Mouse (Mus musculus): ENCODE measurements around the gene Acot10. TPM values are rescaled to one million over a fixed set of nuclear protein-coding genes. Genes with fewer than 3 reads are reported as not detected.
"Not testable (repeated sequence)": the region's sequence is repeated elsewhere in the genome, so short reads cannot be mapped to it uniquely, and the experiment has no call there.

Gene Acot10
- total RNA-seq (2014; rRNA removed) (not detected in 2 replicates), polyA plus RNA-seq (2015; fragmentation: Nextera tagmentation; extraction: Ambion mirVana) (0.21 and 0.23 TPM in 2 replicates)

DNA sequence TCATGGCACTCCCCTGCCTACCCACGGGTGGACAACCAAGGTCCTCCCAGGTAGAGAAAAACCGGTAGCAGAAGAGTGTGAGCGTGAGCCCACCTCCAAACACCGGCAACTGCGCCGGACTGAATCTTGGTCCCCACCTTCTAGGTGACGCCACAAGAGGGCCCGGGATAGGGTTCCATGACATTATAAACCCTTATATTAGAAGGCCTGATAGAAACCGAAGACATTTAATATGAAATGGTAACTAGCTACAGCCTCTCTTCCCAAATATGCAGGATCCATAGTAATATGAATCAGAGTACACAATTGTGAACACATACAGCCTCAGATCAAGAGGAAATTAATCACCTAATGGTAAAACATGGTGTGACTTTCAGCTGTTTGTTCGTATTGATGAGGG is at the start of gene Acot10:
TSS of gene Acot10 (minus strand) at position 101 of the 400 bp plus-strand sequence.
- Histone ChIP-seq H3K4me1 (ENCODE audit: insufficient read depth, low read length) (no peaks in the 10 kb centered on the region), H3K9me3 (ENCODE audit: low read length) (no peaks in the 10 kb centered on the region), H3K27ac (no peak within 1 kb of the TSS), H3K4me2 (ENCODE audit: low read depth, low read length) (no peak within 1 kb of the TSS), H3K27me3 (ENCODE audit: insufficient read depth, low read length) (no peaks in the 10 kb centered on the region), H3K36me3 (ENCODE audit: insufficient read depth, low read length) (no peaks in the 10 kb centered on the region), H3K9ac (replicated peaks; ENCODE audit: low read length) (no peak within 1 kb of the TSS), H3K4me3 (ENCODE audit: low read length) (no peak within 1 kb of the TSS)
- DNase-seq (ENCODE audit: low spot score) (no peak), ATAC-seq (no peak)
- no peak for TF ChIP-seq CTCF (IDR thresholded peaks at IDR 0.05; ENCODE audit: low read depth)
- 91% methylated on average over 10 of the region's 10 CpGs for WGBS

DNA sequence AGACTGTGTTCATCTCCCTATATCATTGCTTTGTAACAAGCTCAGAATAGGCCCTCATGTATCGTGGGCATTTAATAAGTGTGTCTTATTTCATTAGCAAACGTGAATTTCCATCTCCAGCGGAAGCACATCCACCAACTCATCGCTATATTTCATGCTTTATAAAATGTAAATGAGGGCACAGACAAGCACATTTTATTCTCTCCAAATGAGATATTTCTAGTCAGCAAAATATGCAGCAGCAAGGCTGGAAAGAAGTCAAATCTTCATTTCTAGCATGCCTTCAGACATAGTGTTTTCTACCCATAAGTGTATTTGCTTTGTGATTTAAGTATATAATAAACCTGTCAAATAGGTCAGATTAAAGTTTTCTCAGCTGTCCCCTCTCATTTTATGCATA is 45.3 kb upstream of the Acot10 start:
- no peak overlapping the region for H3K4me3 ChIP-seq (ENCODE audit: low read length)
- H3K9ac ChIP-seq (replicated peaks; ENCODE audit: low read length) = no peak overlapping the region
- no peak overlapping the region for H3K4me2 ChIP-seq (ENCODE audit: low read depth, low read length)
- no peaks in the 10 kb centered on the region for H3K9me3 ChIP-seq (ENCODE audit: low read length)
- H3K36me3 ChIP-seq (ENCODE audit: insufficient read depth, low read length) = no peaks in the 10 kb centered on the region
- H3K27me3 ChIP-seq (ENCODE audit: insufficient read depth, low read length) = no peaks in the 10 kb centered on the region
- DNase-seq (ENCODE audit: low spot score) (no peak), ATAC-seq (no peak)
- no peak for TF ChIP-seq CTCF (IDR thresholded peaks at IDR 0.05; ENCODE audit: low read depth)
- 76% methylated on average over 4 of the region's 4 CpGs for WGBS
- H3K27ac ChIP-seq = no peak overlapping the region
- H3K4me1 ChIP-seq (ENCODE audit: insufficient read depth, low read length) = no peaks in the 10 kb centered on the region

DNA sequence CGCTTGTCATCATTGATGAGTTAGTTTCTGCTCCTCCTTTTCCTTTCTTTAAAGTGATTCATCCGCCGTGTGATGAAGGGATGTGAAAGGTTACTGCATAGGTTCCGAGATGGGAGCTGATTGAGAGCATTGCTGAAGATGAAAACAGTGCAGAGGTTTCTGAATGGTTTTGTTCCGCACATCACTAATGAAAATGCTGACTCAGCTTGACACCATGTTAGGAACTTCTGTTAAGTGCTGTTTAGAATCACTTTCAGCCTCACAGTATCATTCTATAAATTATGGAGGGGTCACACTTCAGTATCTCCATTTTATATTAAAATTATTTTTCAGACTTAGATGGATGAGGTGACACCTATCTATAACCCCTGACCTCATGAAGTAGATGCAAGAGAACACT is 29.7 kb upstream of the Acot10 start:
- H3K4me1 ChIP-seq (ENCODE audit: insufficient read depth, low read length) = no peaks in the 10 kb centered on the region
- TF ChIP-seq CTCF (IDR thresholded peaks at IDR 0.05; ENCODE audit: low read depth) = no peak
- no peak overlapping the region for H3K4me2 ChIP-seq (ENCODE audit: low read depth, low read length)
- H3K9ac ChIP-seq (replicated peaks; ENCODE audit: low read length) = no peak overlapping the region
- no peak overlapping the region for H3K27ac ChIP-seq
- H3K9me3 ChIP-seq (ENCODE audit: low read length) = no peaks in the 10 kb centered on the region
- ATAC-seq (no peak), DNase-seq (ENCODE audit: low spot score) (no peak)
- WGBS = 75% methylated on average over 5 of the region's 5 CpGs
- no peaks in the 10 kb centered on the region for H3K36me3 ChIP-seq (ENCODE audit: insufficient read depth, low read length)
- H3K27me3 ChIP-seq (ENCODE audit: insufficient read depth, low read length) = no peaks in the 10 kb centered on the region
- H3K4me3 ChIP-seq (ENCODE audit: low read length) = no peak overlapping the region

DNA sequence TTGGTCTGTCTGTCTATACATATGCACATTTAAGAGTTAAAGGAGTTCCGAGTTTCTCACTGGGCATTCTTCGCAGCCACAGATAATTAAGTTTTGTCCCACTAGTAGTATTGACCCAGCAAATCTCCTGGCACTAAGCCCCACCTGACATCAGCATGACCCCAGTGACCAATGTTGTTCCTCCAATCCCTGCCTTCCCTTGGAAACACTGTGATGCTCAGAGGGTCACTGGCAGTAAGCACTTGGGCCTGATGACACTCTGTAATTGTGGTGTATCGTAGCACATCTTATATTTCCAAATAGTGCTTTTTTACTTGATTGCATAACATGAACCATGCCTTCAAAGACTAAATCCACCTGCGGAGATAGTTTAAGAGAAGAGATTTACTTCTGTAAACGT is 17.6 kb upstream of the Acot10 start:
- Histone ChIP-seq H3K4me1 (ENCODE audit: insufficient read depth, low read length) (no peaks in the 10 kb centered on the region), H3K4me3 (ENCODE audit: low read length) (no peak overlapping the region), H3K27me3 (ENCODE audit: insufficient read depth, low read length) (no peaks in the 10 kb centered on the region), H3K9ac (replicated peaks; ENCODE audit: low read length) (no peak overlapping the region), H3K27ac (no peak overlapping the region), H3K4me2 (ENCODE audit: low read depth, low read length) (no peak overlapping the region), H3K36me3 (ENCODE audit: insufficient read depth, low read length) (no peaks in the 10 kb centered on the region), H3K9me3 (ENCODE audit: low read length) (no peaks in the 10 kb centered on the region)
- 75% methylated on average over 5 of the region's 5 CpGs for WGBS
- DNase-seq (ENCODE audit: low spot score) = no peak
- no peak for ATAC-seq
- TF ChIP-seq CTCF (IDR thresholded peaks at IDR 0.05; ENCODE audit: low read depth) = no peak

DNA sequence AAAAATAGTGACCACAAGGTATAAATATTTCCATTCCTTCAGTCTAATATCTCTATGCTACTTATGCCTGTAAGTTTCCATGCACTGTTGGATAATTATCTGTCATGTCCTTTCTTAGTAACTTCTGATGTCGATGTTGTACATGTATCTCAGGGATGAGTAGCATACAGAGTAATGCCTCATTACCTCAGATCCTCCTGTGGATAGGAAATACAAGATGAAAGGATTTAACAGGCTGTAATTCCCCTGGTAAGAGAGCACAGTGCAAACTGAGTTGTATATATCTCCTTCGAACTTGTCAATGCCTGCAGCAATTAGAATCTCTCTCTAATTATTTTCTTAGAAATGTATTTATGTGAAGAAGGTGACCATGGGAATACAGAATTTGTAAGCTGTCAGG is 16.2 kb upstream of the Acot10 start:
- no peaks in the 10 kb centered on the region for H3K4me1 ChIP-seq (ENCODE audit: insufficient read depth, low read length)
- no peak overlapping the region for H3K9ac ChIP-seq (replicated peaks; ENCODE audit: low read length)
- no peak overlapping the region for H3K4me3 ChIP-seq (ENCODE audit: low read length)
- no peak overlapping the region for H3K4me2 ChIP-seq (ENCODE audit: low read depth, low read length)
- H3K27me3 ChIP-seq (ENCODE audit: insufficient read depth, low read length) = no peaks in the 10 kb centered on the region
- WGBS = 63% methylated on average over 2 of the region's 2 CpGs
- H3K27ac ChIP-seq = no peak overlapping the region
- H3K36me3 ChIP-seq (ENCODE audit: insufficient read depth, low read length) = no peaks in the 10 kb centered on the region
- ATAC-seq (no peak), DNase-seq (ENCODE audit: low spot score) (no peak)
- H3K9me3 ChIP-seq (ENCODE audit: low read length) = no peaks in the 10 kb centered on the region
- no peak for TF ChIP-seq CTCF (IDR thresholded peaks at IDR 0.05; ENCODE audit: low read depth)

DNA sequence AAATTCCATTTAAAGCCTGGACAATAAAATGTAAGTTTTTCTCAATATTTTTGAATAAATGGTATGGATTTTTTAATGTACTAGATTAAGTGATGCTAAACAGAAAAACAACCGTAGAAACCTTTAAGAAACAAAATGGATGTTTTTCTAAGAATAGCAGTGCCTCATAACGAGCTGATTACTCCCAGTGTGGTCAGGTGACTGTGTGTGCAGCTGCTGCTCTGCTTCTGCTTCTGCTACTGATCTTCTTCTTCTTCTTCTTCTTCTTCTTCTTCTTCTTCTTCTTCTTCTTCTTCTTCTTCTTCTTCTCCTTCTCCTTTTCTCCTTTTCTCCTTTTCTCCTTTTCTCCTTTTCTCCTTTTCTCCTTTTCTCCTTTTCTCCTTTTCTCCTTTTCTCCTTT is 3.0 kb upstream of the Acot10 start:
- not testable (repeated sequence) for H3K27me3 ChIP-seq (ENCODE audit: insufficient read depth, low read length); H3K27ac ChIP-seq; ATAC-seq; H3K9me3 ChIP-seq (ENCODE audit: low read length); H3K9ac ChIP-seq (replicated peaks; ENCODE audit: low read length); H3K4me1 ChIP-seq (ENCODE audit: insufficient read depth, low read length); DNase-seq (ENCODE audit: low spot score); H3K4me2 ChIP-seq (ENCODE audit: low read depth, low read length); H3K36me3 ChIP-seq (ENCODE audit: insufficient read depth, low read length); H3K4me3 ChIP-seq (ENCODE audit: low read length)
- 64% methylated on average over 2 of the region's 2 CpGs for WGBS

DNA sequence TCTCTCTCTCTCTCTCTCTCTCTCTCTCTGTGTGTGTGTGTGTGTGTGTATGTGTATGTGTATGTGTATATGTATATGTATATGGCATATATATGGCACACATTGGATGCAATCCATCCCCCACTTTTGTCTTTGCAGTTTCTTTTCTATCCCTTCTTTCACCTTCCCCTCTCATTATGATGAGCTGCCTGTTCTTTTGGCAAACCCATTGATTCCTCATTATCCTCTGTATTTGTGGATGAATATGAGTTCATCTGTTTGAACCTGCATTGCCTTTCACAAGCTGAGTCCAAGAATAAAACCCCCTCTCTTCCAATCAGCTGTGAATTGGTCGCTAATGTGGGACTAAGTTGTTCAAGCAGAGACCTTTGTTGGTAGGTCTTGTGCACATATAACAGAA is 1.4 kb upstream of the Acot10 start:
- Histone ChIP-seq H3K9me3 (ENCODE audit: low read length) (no peaks in the 10 kb centered on the region), H3K27me3 (ENCODE audit: insufficient read depth, low read length) (no peaks in the 10 kb centered on the region), H3K27ac (no peak overlapping the region), H3K4me3 (ENCODE audit: low read length) (no peak overlapping the region), H3K4me2 (ENCODE audit: low read depth, low read length) (no peak overlapping the region), H3K36me3 (ENCODE audit: insufficient read depth, low read length) (no peaks in the 10 kb centered on the region), H3K9ac (replicated peaks; ENCODE audit: low read length) (no peak overlapping the region), H3K4me1 (ENCODE audit: insufficient read depth, low read length) (no peaks in the 10 kb centered on the region)
- ATAC-seq (no peak), DNase-seq (ENCODE audit: low spot score) (no peak)
- TF ChIP-seq CTCF (IDR thresholded peaks at IDR 0.05; ENCODE audit: low read depth) = no peak
- 66% methylated on average over 1 of the region's 1 CpGs for WGBS
